Mouse (Mus musculus) forebrain, embryonic 13.5 days (tissue): ENCODE results near the gene Engase. TPM values are rescaled to one million over a fixed set of nuclear protein-coding genes. Genes with fewer than 3 reads are reported as not detected.

Source experiments
- ATAC-seq: fragments of 200-750 bp; cut with Nextera tagmentation; 2 replicates; pipeline ENCODE4 v1.8.0; 2017
- H3K27ac ChIP-seq: fragments of 300-500 bp; sonication (generic); 2 replicates; pipeline ENCODE4 v1.5.1; 2015; ENCODE audit warnings: inconsistent platforms, mild to moderate bottlenecking, moderate library complexity
- H3K27me3 ChIP-seq: fragments of 300-500 bp; sonication (generic); 2 replicates; pipeline ENCODE4 v1.6.1; 2015; ENCODE audit warnings: mild to moderate bottlenecking, inconsistent platforms
- H3K36me3 ChIP-seq: fragments of 300-500 bp; sonication (generic); 2 replicates; pipeline ENCODE4 v1.6.1; 2015; ENCODE audit warnings: mild to moderate bottlenecking, inconsistent platforms; ENCODE audit not compliant: poor library complexity, severe bottlenecking
- H3K4me1 ChIP-seq: fragments of 300-500 bp; sonication (generic); 2 replicates; pipeline ENCODE4 v1.6.1; 2015; ENCODE audit warnings: inconsistent platforms
- H3K4me2 ChIP-seq: fragments of 300-500 bp; sonication (generic); 2 replicates; pipeline ENCODE4 v1.6.1; 2015; ENCODE audit warnings: inconsistent platforms, mild to moderate bottlenecking, moderate library complexity
- H3K4me3 ChIP-seq: fragments of 300-500 bp; sonication (generic); 2 replicates; pipeline ENCODE4 v1.5.1; 2015; ENCODE audit warnings: mild to moderate bottlenecking, inconsistent platforms
- H3K9ac ChIP-seq: fragments of 300-500 bp; sonication (generic); 2 replicates; pipeline ENCODE4 v1.6.1; 2015; ENCODE audit warnings: mild to moderate bottlenecking, inconsistent platforms
- H3K9me3 ChIP-seq: fragments of 300-500 bp; sonication (generic); replicated peaks from 2 replicates; pipeline ENCODE4 v1.6.1; 2016; ENCODE audit warnings: inconsistent platforms
- WGBS: fragments of 180-500 bp; shearing (Covaris S2); methylation state at CpG from one replicate; pipeline ENCODE4 v1.1.7; 2015; 5-methylcytosine and 5-hydroxymethylcytosine counted together
- polyA plus RNA-seq: library from polyadenylated mRNA; unstranded; fragments of >200 nt; fragmentation: Nextera tagmentation; extraction: Ambion mirVana; gene quantifications from 2 replicates; pipeline ENCODE4 v1.2.1, GENCODE M21; 2015

Engase gene
- polyA plus RNA-seq, 1 experiment from 2014 or later: 5.6 TPM

DNA sequence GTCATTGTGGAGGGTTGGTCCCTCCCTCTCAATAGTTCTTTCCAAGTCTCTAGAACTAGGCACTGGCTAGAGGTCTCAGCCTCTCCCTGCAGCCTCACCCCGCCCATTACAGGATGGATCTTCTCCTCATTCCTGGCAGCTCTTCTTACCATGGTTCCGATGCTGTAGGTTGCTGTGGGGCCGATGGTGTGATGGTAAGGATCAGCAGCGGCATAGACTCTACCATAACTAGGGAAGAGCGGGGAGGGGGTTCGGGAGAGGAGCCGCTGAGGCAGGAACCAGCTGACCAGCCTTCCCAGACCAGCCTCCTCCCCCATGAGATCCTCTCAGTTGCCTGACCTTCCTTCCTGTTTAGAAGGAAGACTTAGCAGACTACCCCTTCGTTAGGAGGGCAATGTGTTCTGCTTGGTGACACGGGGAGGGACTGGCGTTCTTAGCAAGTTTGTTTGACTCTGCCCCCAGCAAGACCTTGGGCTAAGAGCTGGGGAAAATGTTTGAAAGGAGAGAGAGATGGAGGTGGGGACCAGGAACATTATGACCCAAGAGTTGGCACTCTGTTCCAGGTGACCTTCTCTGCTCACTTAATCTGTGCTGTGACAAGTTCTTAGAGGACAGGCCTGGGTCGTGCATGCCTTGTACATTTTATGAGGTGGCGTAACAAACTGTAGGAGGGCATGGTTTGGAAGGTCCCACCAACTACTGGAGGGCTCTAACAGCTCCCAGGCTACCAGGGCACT lies 17.5 kb downstream of the Engase start:
- H3K4me2 ChIP-seq: no peak overlapping the region
- H3K36me3 ChIP-seq: no peaks in the 10 kb centered on the region
- H3K9ac ChIP-seq: no peak overlapping the region
- 82% methylated on average over 12 of the region's 12 CpGs for WGBS
- H3K27me3 ChIP-seq: peaks cover 2% of the 10 kb centered on the region; the same call in 1 of the 2 replicates
- ATAC-seq: no peak
- no peak overlapping the region for H3K27ac ChIP-seq
- H3K4me3 ChIP-seq: no peak overlapping the region
- H3K4me1 ChIP-seq: peaks cover 19% of the 10 kb centered on the region
- H3K9me3 ChIP-seq: no peaks in the 10 kb centered on the region

DNA sequence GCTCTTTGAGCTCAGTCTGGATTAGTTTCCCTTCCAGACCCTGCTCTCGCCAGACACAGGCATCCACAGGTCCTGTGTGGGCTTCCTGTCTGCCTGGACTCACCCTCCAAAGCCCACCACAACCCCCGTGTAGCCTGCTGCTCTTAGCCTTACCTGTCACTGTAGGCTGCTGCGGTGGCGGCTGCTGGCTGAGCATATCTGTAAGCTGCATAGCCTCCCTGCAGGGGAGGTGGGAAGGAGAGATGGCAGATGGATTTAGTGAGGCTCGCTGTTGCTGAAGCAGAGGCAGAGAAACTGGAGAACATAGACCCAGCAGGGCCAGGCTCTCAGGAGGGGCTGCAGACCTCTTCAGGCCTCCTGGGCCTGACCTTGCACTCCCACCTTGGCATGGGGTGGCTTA lies 18.4 kb downstream of the Engase start:
- WGBS: 47% methylated on average over 5 of the region's 5 CpGs
- Histone ChIP-seq H3K4me3 (no peak overlapping the region), H3K4me1 (peaks cover 19% of the 10 kb centered on the region), H3K27me3 (peaks cover 5% of the 10 kb centered on the region; the same call in 1 of the 2 replicates), H3K9ac (no peak overlapping the region), H3K9me3 (no peaks in the 10 kb centered on the region), H3K27ac (no peak overlapping the region), H3K36me3 (no peaks in the 10 kb centered on the region), H3K4me2 (no peak overlapping the region)
- ATAC-seq: no peak

DNA sequence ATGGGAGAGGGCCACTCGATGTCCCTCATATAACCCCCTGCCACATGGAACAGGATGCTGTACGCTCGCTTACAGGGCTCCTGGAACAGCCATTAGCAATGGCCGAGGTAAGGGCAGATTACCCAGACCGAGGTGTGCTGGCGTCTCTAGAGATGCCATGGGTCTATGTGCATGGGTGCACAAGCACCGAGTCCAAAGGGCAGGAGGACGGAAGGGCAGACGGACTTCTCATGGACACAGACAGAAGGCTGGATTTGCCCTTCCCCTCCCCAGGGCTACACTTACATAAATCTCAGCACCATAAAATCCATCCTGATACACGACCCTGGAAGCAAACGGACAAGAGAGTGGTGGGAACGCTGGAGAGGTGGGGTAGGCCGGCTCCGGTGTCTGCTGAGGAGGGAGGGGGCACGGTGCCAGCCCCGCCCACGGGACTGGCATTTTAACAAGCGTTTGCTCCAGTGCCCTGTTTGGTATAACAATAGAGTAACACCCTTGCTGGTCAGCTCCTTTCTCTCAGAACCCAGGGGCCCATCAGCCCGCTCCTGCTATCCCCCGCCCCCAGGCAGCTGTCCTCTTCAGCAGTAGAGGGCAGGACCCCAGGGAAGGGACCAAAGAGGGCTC lies 19.5 kb downstream of the Engase start:
- Histone ChIP-seq H3K36me3 (no peaks in the 10 kb centered on the region), H3K9me3 (no peaks in the 10 kb centered on the region), H3K9ac (peak overlapping the region; percentile 34; the same call in 1 of the 2 replicates), H3K27me3 (peaks cover 5% of the 10 kb centered on the region; the same call in 1 of the 2 replicates), H3K4me2 (no peak overlapping the region), H3K4me3 (no peak overlapping the region), H3K4me1 (peaks cover 11% of the 10 kb centered on the region), H3K27ac (no peak overlapping the region)
- ATAC-seq: no peak
- WGBS: 58% methylated on average over 20 of the region's 20 CpGs

DNA sequence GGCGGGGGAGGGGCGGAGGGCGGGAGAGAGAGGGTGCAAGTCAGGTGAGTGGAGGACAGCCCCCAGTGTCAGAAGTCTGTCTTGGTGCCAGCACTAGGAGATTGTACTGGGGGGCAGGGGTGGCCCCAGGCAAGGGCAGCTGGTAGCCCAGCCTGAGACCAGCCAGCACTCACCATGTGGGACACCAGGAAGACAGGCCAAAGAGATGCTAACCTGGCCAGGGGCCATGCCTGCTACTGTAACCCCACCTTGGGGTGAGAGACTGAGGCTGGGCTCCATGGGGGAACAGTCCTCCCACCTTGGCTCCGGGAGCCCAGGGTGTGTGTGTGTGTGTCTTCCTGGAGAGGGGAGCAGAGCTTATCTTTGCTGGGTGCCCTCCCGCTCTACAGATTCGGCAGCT lies 26.4 kb downstream of the Engase start:
- peaks cover 11% of the 10 kb centered on the region for H3K4me1 ChIP-seq
- peaks cover 36% of the 10 kb centered on the region for H3K27me3 ChIP-seq
- H3K4me2 ChIP-seq: 0 out of 2 replicates have a peak overlapping the region, but pooled peaks have one; percentile 10
- ATAC-seq: no peak
- H3K36me3 ChIP-seq: no peaks in the 10 kb centered on the region
- no peak overlapping the region for H3K4me3 ChIP-seq
- H3K27ac ChIP-seq: no peak overlapping the region
- H3K9me3 ChIP-seq: no peaks in the 10 kb centered on the region
- no peak overlapping the region for H3K9ac ChIP-seq
- WGBS: 73% methylated on average over 5 of the region's 6 CpGs

DNA sequence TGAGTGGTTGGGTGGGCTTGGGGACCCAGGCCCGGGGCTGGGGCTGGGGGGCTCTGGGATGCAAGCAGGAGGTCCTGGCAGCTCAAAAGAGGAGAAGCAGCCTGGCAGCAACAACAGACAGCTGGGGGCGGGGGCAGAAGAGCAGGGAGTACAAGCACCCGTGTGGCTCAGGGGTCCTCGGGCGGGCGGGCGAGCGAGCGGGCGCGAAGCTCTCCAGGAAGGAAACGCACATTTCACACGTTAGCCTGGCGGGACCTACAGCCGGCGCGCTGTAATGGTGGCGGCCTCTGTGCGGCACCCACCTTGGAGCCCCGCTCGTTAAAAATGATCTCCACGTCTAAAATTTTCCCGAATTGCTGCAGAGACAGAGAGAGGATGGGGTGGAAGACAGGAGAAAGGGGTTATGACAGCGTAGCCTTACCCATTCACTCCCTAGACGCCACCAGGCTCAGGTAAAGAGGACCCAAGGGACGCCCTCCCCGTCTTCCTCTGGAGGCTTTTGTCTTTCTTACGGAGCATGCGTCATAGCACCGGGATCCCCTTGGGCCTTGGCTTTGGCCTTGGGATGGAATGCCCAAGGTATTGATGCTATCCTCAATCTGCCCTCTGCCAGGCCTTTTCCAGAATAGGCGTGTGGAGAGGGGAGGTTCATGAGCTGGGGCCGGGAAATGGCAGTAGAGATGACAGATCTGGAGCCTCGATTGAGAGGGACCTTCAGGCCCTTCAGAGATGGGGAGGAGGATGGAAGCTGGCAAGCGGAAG lies 27.0 kb downstream of the Engase start:
- Histone ChIP-seq H3K27me3 (peaks cover 36% of the 10 kb centered on the region), H3K9me3 (no peaks in the 10 kb centered on the region), H3K9ac (no peak overlapping the region), H3K36me3 (no peaks in the 10 kb centered on the region), H3K4me2 (peak overlapping the region; percentile 10; the same call in 1 of the 2 replicates), H3K4me3 (no peak overlapping the region), H3K27ac (no peak overlapping the region), H3K4me1 (peaks cover 17% of the 10 kb centered on the region)
- WGBS: 33% methylated on average over 34 of the region's 34 CpGs
- no peak for ATAC-seq

DNA sequence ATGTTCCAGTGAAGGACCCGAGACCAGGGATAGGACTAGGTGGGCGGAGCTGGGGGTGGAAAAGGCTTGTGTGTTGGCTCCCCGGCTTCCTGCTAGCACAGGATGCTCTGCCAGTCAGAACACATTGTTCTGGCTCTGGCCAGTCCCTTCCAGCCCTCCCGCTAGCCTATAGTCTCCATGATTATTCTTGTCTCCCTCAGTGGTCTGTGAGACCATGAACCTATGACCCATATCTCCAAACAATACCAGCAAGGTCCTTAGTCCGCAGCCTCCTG lies 27.5 kb downstream of the Engase start:
- Histone ChIP-seq H3K36me3 (no peaks in the 10 kb centered on the region), H3K27ac (no peak overlapping the region), H3K4me3 (no peak overlapping the region), H3K27me3 (peaks cover 34% of the 10 kb centered on the region), H3K9me3 (no peaks in the 10 kb centered on the region), H3K9ac (no peak overlapping the region), H3K4me1 (peaks cover 17% of the 10 kb centered on the region), H3K4me2 (no peak overlapping the region)
- no peak for ATAC-seq
- 76% methylated on average over 5 of the region's 5 CpGs for WGBS

DNA sequence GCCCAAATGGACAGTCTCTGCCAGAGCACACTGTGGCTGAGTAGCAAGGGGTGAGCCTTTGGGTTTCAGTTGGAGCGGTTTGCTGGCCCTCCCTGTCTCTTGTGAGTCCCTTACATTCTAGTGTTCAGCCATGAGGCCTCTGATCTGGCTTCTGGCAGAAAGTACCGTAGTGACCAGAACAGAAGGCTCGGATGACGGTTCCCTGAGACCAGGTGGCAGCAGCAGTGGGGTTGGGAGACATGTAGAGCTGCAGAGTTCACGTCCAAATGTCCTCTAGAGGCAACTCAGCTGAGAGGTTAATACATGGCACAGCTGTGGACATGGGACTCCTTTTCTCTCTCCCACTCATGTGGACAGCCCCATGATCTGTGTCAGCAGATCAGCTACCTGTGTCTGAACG lies 30.5 kb downstream of the Engase start:
- Histone ChIP-seq H3K27me3 (peaks cover 38% of the 10 kb centered on the region), H3K27ac (no peak overlapping the region), H3K4me2 (no peak overlapping the region), H3K9ac (no peak overlapping the region), H3K36me3 (no peaks in the 10 kb centered on the region), H3K4me3 (no peak overlapping the region), H3K4me1 (peaks cover 23% of the 10 kb centered on the region), H3K9me3 (no peaks in the 10 kb centered on the region)
- ATAC-seq: no peak
- WGBS: 87% methylated on average over 6 of the region's 6 CpGs

DNA sequence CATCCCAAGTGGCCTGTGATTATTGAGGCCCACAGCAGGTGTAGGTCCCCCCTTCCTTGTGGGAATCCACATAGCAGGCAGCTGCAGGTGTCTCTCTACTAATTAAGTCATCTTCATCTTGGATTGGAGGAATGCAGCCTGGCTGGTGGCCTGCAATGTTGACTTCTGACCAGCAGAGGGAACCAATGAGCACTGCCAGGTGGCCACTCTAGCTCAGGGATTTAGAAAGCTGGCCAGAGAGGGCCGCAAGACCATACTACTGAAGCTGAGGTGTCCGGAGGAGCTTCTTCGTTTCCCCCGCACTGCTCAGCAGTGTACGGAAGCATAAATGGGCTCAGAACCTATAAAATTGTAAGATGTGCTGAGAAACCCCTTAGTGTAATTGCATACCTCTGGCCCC lies 31.3 kb downstream of the Engase start:
- 36% methylated on average over 5 of the region's 5 CpGs for WGBS
- peaks cover 37% of the 10 kb centered on the region for H3K27me3 ChIP-seq
- H3K27ac ChIP-seq: no peak overlapping the region
- no peaks in the 10 kb centered on the region for H3K36me3 ChIP-seq
- peaks cover 30% of the 10 kb centered on the region for H3K4me1 ChIP-seq
- no peak overlapping the region for H3K4me3 ChIP-seq
- no peaks in the 10 kb centered on the region for H3K9me3 ChIP-seq
- ATAC-seq: peak; percentile 29; the same call in 1 of the 2 replicates
- H3K4me2 ChIP-seq: no peak overlapping the region
- H3K9ac ChIP-seq: no peak overlapping the region

DNA sequence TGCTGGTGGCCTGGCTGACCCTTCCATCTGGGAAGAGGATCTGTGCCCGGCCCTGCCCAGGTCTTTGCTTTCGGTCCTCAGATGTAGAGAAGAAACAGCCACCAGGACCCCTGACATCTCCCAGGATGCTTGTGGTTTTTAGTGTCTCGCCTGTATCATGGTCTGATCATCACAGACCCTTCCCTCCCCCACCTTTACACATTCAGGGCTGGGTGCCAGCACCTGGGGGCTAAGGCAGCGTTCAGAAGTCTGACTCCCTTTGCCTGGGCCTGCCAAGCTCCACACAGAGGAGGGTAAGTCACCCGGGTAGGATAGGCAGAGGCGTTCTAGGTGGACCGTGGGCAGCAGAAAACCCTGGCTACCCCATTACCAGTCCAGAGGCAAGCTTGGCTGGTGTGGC lies 31.7 kb downstream of the Engase start:
- Histone ChIP-seq H3K4me2 (no peak overlapping the region), H3K9me3 (no peaks in the 10 kb centered on the region), H3K9ac (no peak overlapping the region), H3K4me3 (no peak overlapping the region), H3K36me3 (no peaks in the 10 kb centered on the region), H3K4me1 (peaks cover 30% of the 10 kb centered on the region), H3K27me3 (peaks cover 35% of the 10 kb centered on the region), H3K27ac (no peak overlapping the region)
- no peak for ATAC-seq
- whole genome bisulfite sequencing: 80% methylated on average over 7 of the region's 7 CpGs

DNA sequence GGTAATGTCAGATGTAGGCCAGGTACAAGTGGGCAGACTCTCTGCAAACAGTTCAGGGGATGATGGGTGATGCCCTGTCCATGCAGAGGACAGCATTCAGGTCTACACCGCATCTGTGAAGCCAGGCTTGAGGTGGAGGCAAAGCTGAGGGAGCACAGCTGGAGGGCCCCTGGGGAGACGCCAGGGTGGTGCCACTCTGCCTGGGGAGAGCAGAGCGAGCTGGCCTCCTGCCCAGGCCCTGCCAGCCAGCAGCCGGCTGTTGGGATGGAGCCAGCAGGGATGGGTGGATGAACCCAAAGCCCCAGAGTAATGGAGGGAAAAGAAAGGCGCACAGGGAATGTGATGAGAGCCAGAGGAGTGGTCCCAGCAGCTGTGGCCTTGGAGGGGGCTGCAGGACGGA lies 35.2 kb downstream of the Engase start:
- Histone ChIP-seq H3K4me3 (no peak overlapping the region), H3K9me3 (no peaks in the 10 kb centered on the region), H3K27ac (peak overlapping the region; percentile 76), H3K4me2 (peak overlapping the region; percentile 37), H3K9ac (peak overlapping the region; percentile 26; the same call in 1 of the 2 replicates), H3K36me3 (no peaks in the 10 kb centered on the region), H3K4me1 (peaks cover 30% of the 10 kb centered on the region), H3K27me3 (peaks cover 10% of the 10 kb centered on the region)
- WGBS: 38% methylated on average over 6 of the region's 6 CpGs
- ATAC-seq: peak; percentile 68

DNA sequence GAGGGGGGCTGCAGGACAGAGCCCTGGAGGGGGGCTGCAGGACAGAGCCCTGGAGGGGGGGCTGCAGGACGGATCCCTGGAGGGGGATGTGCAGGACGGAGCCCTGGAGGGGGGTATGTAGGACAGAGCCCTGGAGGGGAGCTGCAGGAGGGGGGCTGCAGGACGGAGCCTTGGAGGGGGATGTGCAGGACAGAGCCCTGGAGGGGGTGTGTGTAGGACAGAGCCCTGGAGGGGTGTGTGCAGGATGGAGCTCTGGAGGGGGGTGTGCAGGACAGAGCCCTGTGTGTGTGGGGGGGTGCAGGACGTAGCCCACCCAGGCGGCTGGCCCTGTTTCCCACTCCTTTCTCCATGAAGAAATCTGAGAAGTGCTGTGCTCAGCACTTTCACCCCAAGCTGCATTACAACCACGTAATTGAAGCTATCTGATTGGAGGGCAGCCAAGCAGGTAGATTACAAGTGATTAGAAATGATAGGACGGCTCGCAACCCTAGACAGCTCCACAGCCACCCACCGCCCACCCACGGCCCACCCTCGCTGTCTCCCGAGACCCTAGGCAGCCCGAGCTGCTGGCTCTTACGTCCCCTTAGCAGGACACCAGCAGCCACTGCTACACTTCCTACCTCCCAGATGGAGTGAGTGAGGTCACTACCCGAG lies 35.8 kb downstream of the Engase start:
- Histone ChIP-seq H3K9me3 (no peaks in the 10 kb centered on the region), H3K27ac (peak overlapping the region; percentile 76), H3K4me1 (peaks cover 30% of the 10 kb centered on the region), H3K4me3 (no peak overlapping the region), H3K4me2 (peak overlapping the region; percentile 37), H3K27me3 (peaks cover 10% of the 10 kb centered on the region), H3K9ac (peak overlapping the region; percentile 26; the same call in 1 of the 2 replicates), H3K36me3 (no peaks in the 10 kb centered on the region)
- peak; percentile 63 for ATAC-seq
- 45% methylated on average over 15 of the region's 15 CpGs for WGBS

DNA sequence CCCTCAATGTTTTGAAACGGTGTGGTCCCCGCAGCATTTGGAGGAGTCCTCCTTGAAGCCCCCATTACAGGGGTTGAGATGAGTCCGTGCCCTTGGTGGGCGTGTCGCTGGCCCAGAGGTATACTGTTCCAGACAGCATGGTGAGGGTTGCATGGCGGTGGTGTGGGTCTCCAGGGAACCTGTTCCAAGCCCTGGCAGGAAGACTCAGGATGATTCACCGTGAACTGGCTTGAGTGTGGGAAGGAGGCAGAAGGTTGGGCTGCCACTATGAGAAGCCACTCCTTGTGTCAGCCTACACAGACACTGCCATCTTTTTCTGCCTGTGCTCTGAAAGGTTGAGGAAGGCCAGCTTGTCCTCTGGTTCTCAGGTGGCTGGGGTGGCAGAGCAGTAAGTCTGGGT lies 41.3 kb downstream of the Engase start:
- H3K4me1 ChIP-seq: peaks cover 10% of the 10 kb centered on the region
- H3K27ac ChIP-seq: no peak overlapping the region
- ATAC-seq: no peak
- H3K9me3 ChIP-seq: no peaks in the 10 kb centered on the region
- H3K9ac ChIP-seq: no peak overlapping the region
- 86% methylated on average over 7 of the region's 7 CpGs for WGBS
- H3K36me3 ChIP-seq: no peaks in the 10 kb centered on the region
- no peak overlapping the region for H3K4me2 ChIP-seq
- peaks cover 3% of the 10 kb centered on the region; the same call in 1 of the 2 replicates for H3K27me3 ChIP-seq
- H3K4me3 ChIP-seq: no peak overlapping the region
